Mouse (Mus musculus) embryonic facial prominence, embryonic 10.5 days (tissue): ENCODE data around the gene Ing3. TPM values are rescaled to one million over a fixed set of nuclear protein-coding genes. Genes with fewer than 3 reads are reported as not detected.

ENCODE experiments used
- DNase-seq: peaks from one replicate; pipeline ENCODE4 v3.0.0-alpha.2; 2017; ENCODE audit warnings: low spot score
- H3K27ac ChIP-seq: fragments of 300-500 bp; sonication (generic); replicated peaks from 2 replicates; pipeline ENCODE4 v1.5.1; 2016; ENCODE audit warnings: mild to moderate bottlenecking
- H3K27me3 ChIP-seq: fragments of 300-500 bp; sonication (generic); replicated peaks from 2 replicates; pipeline ENCODE4 v1.6.1; 2016; ENCODE audit warnings: low read depth, mild to moderate bottlenecking; ENCODE audit not compliant: poor library complexity, severe bottlenecking
- H3K36me3 ChIP-seq: fragments of 300-500 bp; sonication (generic); replicated peaks from 2 replicates; pipeline ENCODE4 v1.6.1; 2016; ENCODE audit warnings: mild to moderate bottlenecking, moderate library complexity
- H3K4me1 ChIP-seq: fragments of 300-500 bp; sonication (generic); 2 replicates; pipeline ENCODE4 v1.6.1; 2016
- H3K4me3 ChIP-seq: fragments of 300-500 bp; sonication (generic); 2 replicates; pipeline ENCODE4 v1.5.1; 2016; ENCODE audit warnings: mild to moderate bottlenecking, moderate library complexity
- H3K9me3 ChIP-seq: fragments of 300-500 bp; sonication (generic); 2 replicates; pipeline ENCODE4 v1.6.1; 2016; ENCODE audit warnings: mild to moderate bottlenecking
- WGBS: fragments of 180-500 bp; shearing (Covaris S2); methylation state at CpG from one replicate; pipeline ENCODE4 v1.1.7; 2016; 5-methylcytosine and 5-hydroxymethylcytosine counted together
- polyA plus RNA-seq: library from polyadenylated mRNA; unstranded; fragments of >200 nt; fragmentation: Nextera tagmentation; extraction: Ambion mirVana; gene quantifications from 2 replicates; pipeline ENCODE4 v1.2.1, GENCODE M21; 2016

Gene Ing3
- 56.0 and 56.7 TPM in 2 replicates for polyA plus RNA-seq

GRCm38 (mm10) chr6:21949226-21949731 lies at the start of gene Ing3:
Gene Ing3, plus strand, starts transcription at chr6:21949571.
- under 1% methylated on average over 35 of the region's 35 CpGs for WGBS
- H3K9me3 ChIP-seq = no peaks in the 10 kb centered on the region
- H3K36me3 ChIP-seq = peaks cover 28% of the 10 kb centered on the region
- peak; percentile 97 for DNase-seq
- H3K27ac ChIP-seq = peak within 1 kb of the TSS; percentile 97
- no peaks in the 10 kb centered on the region for H3K27me3 ChIP-seq
- peaks cover 8% of the 10 kb centered on the region for H3K4me1 ChIP-seq
- peak within 1 kb of the TSS; percentile 88 for H3K4me3 ChIP-seq

DNA sequence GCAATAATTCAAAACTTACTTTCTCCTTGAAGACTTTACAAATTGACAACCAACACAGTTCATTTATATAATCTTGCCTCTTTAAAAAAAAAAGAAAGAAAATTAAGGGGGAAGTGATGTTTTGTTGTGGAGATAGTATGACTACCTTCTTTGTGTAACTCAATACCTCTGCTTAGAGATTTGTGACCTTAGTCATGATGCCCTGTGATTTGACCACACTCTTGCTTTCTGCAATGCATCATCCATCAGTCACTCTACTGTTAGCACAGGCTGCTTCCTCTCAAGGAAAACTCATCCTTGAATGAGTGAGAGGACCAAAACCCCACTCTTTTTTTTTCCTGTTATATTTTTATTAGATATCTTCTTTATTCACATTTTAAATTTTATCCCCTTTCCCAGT lies 39.7 kb upstream of the Ing3 start:
- Histone ChIP-seq H3K4me1 (no peaks in the 10 kb centered on the region), H3K4me3 (no peak overlapping the region), H3K9me3 (no peaks in the 10 kb centered on the region), H3K27ac (no peak overlapping the region), H3K36me3 (no peaks in the 10 kb centered on the region), H3K27me3 (no peaks in the 10 kb centered on the region)
- DNase-seq = no peak

- no peaks in the 10 kb centered on the region for H3K27me3 ChIP-seq
- H3K36me3 ChIP-seq = no peaks in the 10 kb centered on the region
- H3K4me1 ChIP-seq = no peaks in the 10 kb centered on the region
- 90% methylated on average over 6 of the region's 6 CpGs for WGBS
- no peak overlapping the region for H3K4me3 ChIP-seq
- H3K27ac ChIP-seq = no peak overlapping the region
- no peaks in the 10 kb centered on the region for H3K9me3 ChIP-seq
- no peak for DNase-seq
Observed at GRCm38 (mm10) chr6:21910804-21911203, 38.6 kb upstream of the Ing3 start.

DNA sequence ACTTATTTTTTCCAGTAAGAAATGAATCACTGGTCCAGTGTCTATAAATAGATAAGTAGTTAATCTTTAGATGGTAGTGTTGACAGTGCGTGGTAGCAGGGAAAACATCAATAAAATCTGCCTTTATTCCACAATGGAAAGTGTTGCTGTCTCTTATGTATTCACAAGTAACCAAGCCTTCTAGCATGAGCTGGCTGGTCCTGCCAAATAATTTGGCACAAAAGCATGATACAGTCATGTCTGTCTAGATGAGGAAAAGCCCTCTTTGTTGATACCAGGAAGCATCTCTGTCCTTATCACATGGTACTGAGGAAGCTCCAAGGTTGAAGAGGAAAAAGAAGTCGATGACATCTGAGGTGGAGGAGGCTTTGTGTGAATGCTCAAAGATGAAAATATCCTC lies 32.8 kb upstream of the Ing3 start:
- DNase-seq = no peak
- H3K9me3 ChIP-seq = no peaks in the 10 kb centered on the region
- WGBS = 87% methylated on average over 2 of the region's 2 CpGs

GRCm38 (mm10) chr6:21924150-21924549 lies 25.2 kb upstream of the Ing3 start:
- H3K9me3 ChIP-seq = no peaks in the 10 kb centered on the region
- WGBS = 32% methylated on average over 1 of the region's 1 CpGs
- H3K4me3 ChIP-seq = no peak overlapping the region
- H3K27ac ChIP-seq = no peak overlapping the region
- H3K4me1 ChIP-seq = no peaks in the 10 kb centered on the region
- H3K36me3 ChIP-seq = no peaks in the 10 kb centered on the region
- no peak for DNase-seq
- H3K27me3 ChIP-seq = no peaks in the 10 kb centered on the region

More for the DNA sequence above, 32.8 kb upstream of the Ing3 start:
- Histone ChIP-seq H3K27me3 (no peaks in the 10 kb centered on the region), H3K27ac (no peak overlapping the region), H3K4me1 (no peaks in the 10 kb centered on the region), H3K36me3 (no peaks in the 10 kb centered on the region), H3K4me3 (no peak overlapping the region)

GRCm38 (mm10) chr6:21937981-21938635 lies 11.3 kb upstream of the Ing3 start:
- no peak for DNase-seq
- Histone ChIP-seq H3K4me1 (no peaks in the 10 kb centered on the region), H3K27me3 (no peaks in the 10 kb centered on the region), H3K27ac (no peak overlapping the region), H3K36me3 (no peaks in the 10 kb centered on the region), H3K9me3 (no peaks in the 10 kb centered on the region), H3K4me3 (no peak overlapping the region)
- 79% methylated on average over 4 of the region's 4 CpGs for WGBS

- Histone ChIP-seq H3K4me3 (peak overlapping the region; percentile 88), H3K27me3 (no peaks in the 10 kb centered on the region), H3K4me1 (peaks cover 8% of the 10 kb centered on the region), H3K27ac (peak overlapping the region; percentile 97), H3K36me3 (peaks cover 34% of the 10 kb centered on the region), H3K9me3 (no peaks in the 10 kb centered on the region)
- peak; percentile 96 for DNase-seq
- 1% methylated on average over 68 of the region's 68 CpGs for WGBS
Observed at GRCm38 (mm10) chr6:21949771-21950448, 539 bp downstream of the Ing3 start.

GRCm38 (mm10) chr6:21950676-21951075 lies 1.3 kb downstream of the Ing3 start:
- H3K9me3 ChIP-seq = no peaks in the 10 kb centered on the region
- 92% methylated on average over 2 of the region's 2 CpGs for WGBS
- no peak for DNase-seq
- H3K36me3 ChIP-seq = peaks cover 41% of the 10 kb centered on the region
- H3K4me3 ChIP-seq = peak overlapping the region; percentile 88
- H3K4me1 ChIP-seq = peaks cover 8% of the 10 kb centered on the region
- no peak overlapping the region for H3K27ac ChIP-seq
- H3K27me3 ChIP-seq = no peaks in the 10 kb centered on the region

DNA sequence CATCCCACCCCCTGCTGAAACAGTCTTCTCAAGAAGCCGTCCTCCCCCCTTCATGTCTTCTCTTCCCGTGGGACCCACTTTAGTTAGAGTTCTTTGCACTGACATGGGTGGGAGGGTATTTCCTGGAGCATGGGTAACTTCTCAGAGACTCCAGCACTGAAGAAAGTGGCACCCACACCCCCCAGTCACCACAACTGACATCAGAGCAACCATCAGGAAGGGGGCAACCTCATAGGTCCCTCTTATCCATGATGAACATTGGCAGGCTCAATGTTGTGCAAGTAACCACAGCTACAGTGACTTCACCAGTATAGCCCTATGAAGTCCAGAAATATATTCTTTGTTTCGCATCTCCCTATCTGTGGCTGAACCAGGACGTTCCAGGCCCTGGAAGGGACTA lies 6.1 kb downstream of the Ing3 start:
- DNase-seq = no peak
- peaks cover 81% of the 10 kb centered on the region for H3K36me3 ChIP-seq
- WGBS = 88% methylated on average over 4 of the region's 4 CpGs
- H3K27me3 ChIP-seq = no peaks in the 10 kb centered on the region
- no peak overlapping the region for H3K4me3 ChIP-seq
- H3K9me3 ChIP-seq = no peaks in the 10 kb centered on the region
- H3K4me1 ChIP-seq = peaks cover 5% of the 10 kb centered on the region
- H3K27ac ChIP-seq = no peak overlapping the region

GRCm38 (mm10) chr6:21958922-21959321 lies 9.6 kb downstream of the Ing3 start:
- Histone ChIP-seq H3K27me3 (no peaks in the 10 kb centered on the region), H3K4me1 (no peaks in the 10 kb centered on the region), H3K36me3 (peaks cover 63% of the 10 kb centered on the region), H3K4me3 (no peak overlapping the region), H3K9me3 (no peaks in the 10 kb centered on the region), H3K27ac (no peak overlapping the region)
- WGBS = 90% methylated on average over 4 of the region's 4 CpGs
- no peak for DNase-seq

DNA sequence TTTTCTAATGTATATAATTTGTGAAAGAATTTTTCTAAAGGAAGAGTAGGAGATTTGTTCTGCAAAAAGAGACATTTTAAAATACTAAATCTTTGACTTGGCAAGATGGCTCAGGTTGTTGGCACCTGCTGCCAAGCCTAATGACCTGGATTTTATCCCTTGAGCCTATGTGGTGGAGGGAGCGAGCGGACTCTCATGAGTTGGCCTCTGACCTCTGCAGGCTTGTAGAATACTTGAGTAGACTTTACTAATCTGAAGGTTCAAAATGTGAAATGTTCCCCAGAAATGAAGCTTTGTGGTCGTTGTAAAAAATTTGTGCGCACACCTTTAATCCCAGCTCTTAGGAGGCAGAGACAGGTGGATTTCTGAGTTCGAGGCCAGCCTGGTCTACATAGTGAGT lies 10.5 kb downstream of the Ing3 start:
- Histone ChIP-seq H3K4me1 (no peaks in the 10 kb centered on the region), H3K27me3 (no peaks in the 10 kb centered on the region), H3K27ac (no peak overlapping the region), H3K36me3 (peaks cover 55% of the 10 kb centered on the region), H3K4me3 (no peak overlapping the region), H3K9me3 (no peaks in the 10 kb centered on the region)
- 92% methylated on average over 5 of the region's 5 CpGs for WGBS
- DNase-seq = no peak

DNA sequence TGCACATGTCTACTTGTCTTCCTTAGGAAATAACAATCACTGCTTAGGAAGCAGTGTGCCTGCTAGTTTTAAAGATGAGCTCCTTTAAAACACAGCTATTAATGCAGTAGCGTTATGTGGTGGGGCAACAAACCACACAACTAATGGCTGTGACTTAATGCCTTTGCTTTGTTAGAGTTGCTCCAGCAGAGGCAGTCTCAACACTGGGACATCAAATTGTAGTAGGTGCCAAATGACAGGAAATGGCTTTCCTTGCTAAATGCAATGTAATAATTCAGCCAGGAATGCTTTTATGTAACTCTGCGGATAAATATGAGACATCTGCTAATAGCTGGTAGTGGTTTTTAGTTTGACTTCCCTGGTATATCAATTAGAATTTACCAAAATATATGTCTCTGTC lies 28.2 kb downstream of the Ing3 start:
- Histone ChIP-seq H3K27me3 (no peaks in the 10 kb centered on the region), H3K36me3 (peaks cover 35% of the 10 kb centered on the region), H3K4me1 (no peaks in the 10 kb centered on the region), H3K4me3 (no peak overlapping the region), H3K27ac (no peak overlapping the region), H3K9me3 (no peaks in the 10 kb centered on the region)
- no peak for DNase-seq
- WGBS = 88% methylated on average over 2 of the region's 2 CpGs

DNA sequence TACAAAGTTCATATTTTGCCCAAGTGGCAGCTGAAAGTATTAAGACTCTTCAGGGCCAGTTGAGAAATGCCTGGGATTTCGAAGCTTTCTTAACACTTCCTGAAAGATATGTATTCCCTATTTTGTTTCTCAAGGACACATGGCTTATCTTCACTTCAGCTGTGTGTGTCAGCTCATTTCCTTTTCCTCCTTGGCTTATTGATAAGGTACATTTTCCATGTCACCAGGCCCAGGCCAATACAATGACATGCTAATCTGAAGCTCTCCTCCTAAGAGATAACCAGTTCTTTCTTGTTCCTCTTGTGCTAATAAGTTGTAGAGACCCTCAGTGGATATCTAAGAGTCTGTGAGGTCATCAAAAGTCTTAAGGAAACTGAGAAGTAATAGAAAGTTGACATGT lies 31.7 kb downstream of the Ing3 start:
- H3K4me1 ChIP-seq = peaks cover 11% of the 10 kb centered on the region
- no peaks in the 10 kb centered on the region for H3K9me3 ChIP-seq
- 89% methylated on average over 1 of the region's 1 CpGs for WGBS
- peaks cover 5% of the 10 kb centered on the region; the same call in 1 of the 2 replicates for H3K36me3 ChIP-seq
- H3K27me3 ChIP-seq = peaks cover under 1% of the 10 kb centered on the region; the same call in 1 of the 2 replicates
- no peak overlapping the region for H3K27ac ChIP-seq
- DNase-seq = no peak
- no peak overlapping the region for H3K4me3 ChIP-seq
